Comparison of ENCODE assay signal across 8 mouse cellular contexts in genomic region chr5:113054308-113054707, GRCm38 (mm10). TPM values are rescaled to one million over a fixed set of nuclear protein-coding genes. Genes with fewer than 3 reads are reported as not detected.
DNase-seq lines count a peak whose midpoint lies in the region; ATAC-seq lines count a peak whose summit lies in the region.

No protein-coding gene starts in this region.

- no peaks in the 10 kb centered on the region for H3K9me3 ChIP-seq in hindbrain, embryonic 11.5 days (ENCODE audit: control insufficient read depth, low read length)

- DNase-seq in Muller cell, postnatal 12 days (ENCODE audit: inconsistent ontology term), result peak; percentile 66
- DNase-seq in cerebellum, adult 18-20 months, result peak; percentile 85 to 91
- peak; percentile 91 for DNase-seq in hindbrain, embryonic 11.5 days (ENCODE audit: low spot score)
- DNase-seq in layer of hippocampus, adult 9-10 months (ENCODE audit: low spot score), result peak; percentile 59
- peak; percentile 81 for DNase-seq in lung, postnatal 36 days
- DNase-seq in right cerebral cortex, adult 2 months (ENCODE audit: low spot score in 2 of 2), result peak; percentile 81 to 92
- peak; percentile 77 for DNase-seq in urinary bladder, postnatal 25 days (ENCODE audit: low spot score)

- H3K36me3 ChIP-seq in hindbrain, embryonic 11.5 days (ENCODE audit: control insufficient read depth, insufficient read depth, low read length), result no peaks in the 10 kb centered on the region

- H3K4me3 ChIP-seq in hindbrain, embryonic 11.5 days (ENCODE audit: low read depth, low read length), result no peak overlapping the region

- H3K4me2 ChIP-seq in hindbrain, embryonic 11.5 days (replicated peaks; ENCODE audit: low read depth, low read length), result no peak overlapping the region

- H3K9ac ChIP-seq in hindbrain, embryonic 11.5 days (ENCODE audit: low read depth, low read length), result no peak overlapping the region

- no peaks in the 10 kb centered on the region for H3K27me3 ChIP-seq in hindbrain, embryonic 11.5 days (ENCODE audit: control insufficient read depth, insufficient read depth, low read length)

- 6% methylated on average over 16 of the region's 16 CpGs for WGBS in hindbrain, embryonic 11.5 days

- peak; percentile 84; the same call in 1 of the 2 replicates for ATAC-seq in frontal cortex, adult (ENCODE audit: low TSS enrichment)
- peak; percentile 33; the same call in 1 of the 2 replicates for ATAC-seq in hindbrain, embryonic 11.5 days (ENCODE audit: low FRiP score)

- no peaks in the 10 kb centered on the region for H3K4me1 ChIP-seq in hindbrain, embryonic 11.5 days (replicated peaks; ENCODE audit: control insufficient read depth, insufficient read depth, low read length)

- no peak overlapping the region for H3K27ac ChIP-seq in hindbrain, embryonic 11.5 days (ENCODE audit: low read depth, low read length)

RNA-seq across cellular contexts. Expression of gene Crybb2, which starts 15.6 kb away (rescaled TPM):
- not detected in 2 replicates for polyA plus RNA-seq in hindbrain, embryonic 11.5 days (2014; fragmentation: Nextera tagmentation; extraction: Ambion mirVana)

RNA-seq across cellular contexts. Expression of gene Crybb3, which starts 27.1 kb away (rescaled TPM):
- polyA plus RNA-seq in hindbrain, embryonic 11.5 days (2014; fragmentation: Nextera tagmentation; extraction: Ambion mirVana), result 0.31 and 0.85 TPM in 2 replicates

RNA-seq across cellular contexts. Expression of gene Grk3, which starts 38.7 kb away (rescaled TPM):
- polyA plus RNA-seq in hindbrain, embryonic 11.5 days (2014; fragmentation: Nextera tagmentation; extraction: Ambion mirVana), result 4.4 and 5.6 TPM in 2 replicates
